Mouse (Mus musculus) retina, postnatal 1 day (tissue): ENCODE results near the gene Naip1.

Experiments
- DNase-seq: peaks from one replicate; pipeline ENCODE4 v3.0.0-alpha.2; 2012

Naip1 gene

DNA sequence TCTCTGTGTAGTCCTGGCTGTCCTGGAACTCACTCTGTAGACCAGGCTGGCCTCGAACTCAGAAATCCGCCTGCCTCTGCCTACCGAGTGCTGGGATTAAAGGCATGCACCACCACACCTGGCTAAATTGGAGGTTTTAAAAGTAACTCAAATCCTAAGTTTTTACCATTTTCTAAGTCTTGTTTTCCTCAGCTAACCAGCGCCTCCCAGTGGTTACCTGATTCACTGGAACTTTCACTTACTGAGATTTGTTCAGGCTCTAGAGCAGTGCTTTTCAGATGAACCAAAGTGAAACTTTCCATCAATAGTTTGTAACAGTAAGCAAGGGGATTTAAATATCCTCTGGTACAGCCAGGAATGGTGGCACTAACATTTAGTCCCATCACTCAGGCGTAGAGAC, 61.6 kb downstream of the Naip1 start:
- peak; percentile 16 for DNase-seq

DNA sequence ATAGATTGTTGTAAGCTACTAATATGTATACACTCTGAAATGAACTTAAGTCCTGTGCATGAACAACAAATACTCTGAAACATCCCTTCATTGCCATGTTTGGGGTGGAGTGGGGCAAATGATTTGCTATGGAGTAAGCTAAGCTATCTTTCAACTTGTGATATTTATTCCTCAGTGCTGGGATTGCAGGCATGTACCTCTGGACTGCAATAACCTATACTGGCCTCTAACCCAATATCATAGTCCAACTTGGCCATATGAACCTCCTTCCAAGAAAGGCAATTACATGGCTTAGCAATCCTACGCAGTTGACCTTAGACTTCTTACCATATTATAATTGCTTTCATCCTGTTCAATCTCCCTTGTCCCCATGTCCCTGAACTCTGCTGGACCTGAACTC, 82.1 kb downstream of the Naip1 start:
- no peak for DNase-seq
